Mouse (Mus musculus): ENCODE results near the gene Ikzf3.
A peak's percentile ranks its signal among the peaks of the same experiment; 100 is the strongest.

The Ikzf3 gene

DNA sequence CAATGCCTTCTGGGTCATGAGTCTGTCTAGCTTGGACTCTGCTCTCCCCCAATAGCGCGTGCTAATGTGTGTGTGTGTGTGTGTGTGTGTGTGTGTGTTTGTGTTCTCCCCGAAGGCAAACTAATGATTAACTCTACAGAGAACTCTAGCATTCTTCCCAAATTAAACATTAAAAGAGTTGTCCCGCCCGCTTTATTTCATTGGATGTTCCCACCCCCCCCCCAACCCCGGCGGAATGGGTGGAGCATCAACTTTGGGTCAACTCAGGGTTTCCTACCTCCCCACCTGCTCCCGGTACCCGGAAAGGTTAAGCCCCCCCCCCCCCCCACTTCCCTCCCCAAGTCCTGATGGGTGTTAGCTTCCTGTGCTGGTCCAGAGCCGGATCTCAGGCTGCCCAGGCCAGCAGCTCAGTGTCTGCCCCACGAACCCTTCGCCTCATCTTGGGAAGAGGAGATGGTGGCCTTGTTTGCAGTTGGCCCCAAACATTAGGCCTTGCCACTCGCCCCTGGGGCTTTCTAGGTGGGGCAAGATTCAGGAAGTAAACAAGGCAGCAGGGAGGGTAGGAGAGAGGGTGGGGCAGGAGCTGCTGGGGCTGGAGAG is 97.5 kb downstream of the Ikzf3 start:
- DNase-seq (ENCODE audit: extremely low read depth, low read depth), result peak; percentile 18

DNA sequence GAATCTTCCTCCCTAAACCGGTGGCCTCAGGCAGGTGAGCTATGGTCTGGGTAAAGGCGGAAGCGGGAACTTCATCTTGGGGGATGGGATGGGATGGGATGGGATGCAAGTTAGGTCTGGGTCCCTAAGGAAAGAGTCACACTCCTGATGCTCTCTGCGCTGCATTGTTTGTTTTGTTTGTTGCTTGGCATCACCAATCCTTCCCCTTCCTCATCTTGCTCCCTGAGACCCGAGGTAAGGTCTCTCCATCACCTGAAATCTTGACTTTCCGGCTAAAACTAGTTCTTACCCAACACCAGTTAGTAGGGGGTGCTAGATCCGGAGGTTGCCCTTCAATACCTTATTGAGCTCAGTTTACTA is 98.4 kb downstream of the Ikzf3 start:
- no peak for DNase-seq (ENCODE audit: extremely low read depth, low read depth)

DNA sequence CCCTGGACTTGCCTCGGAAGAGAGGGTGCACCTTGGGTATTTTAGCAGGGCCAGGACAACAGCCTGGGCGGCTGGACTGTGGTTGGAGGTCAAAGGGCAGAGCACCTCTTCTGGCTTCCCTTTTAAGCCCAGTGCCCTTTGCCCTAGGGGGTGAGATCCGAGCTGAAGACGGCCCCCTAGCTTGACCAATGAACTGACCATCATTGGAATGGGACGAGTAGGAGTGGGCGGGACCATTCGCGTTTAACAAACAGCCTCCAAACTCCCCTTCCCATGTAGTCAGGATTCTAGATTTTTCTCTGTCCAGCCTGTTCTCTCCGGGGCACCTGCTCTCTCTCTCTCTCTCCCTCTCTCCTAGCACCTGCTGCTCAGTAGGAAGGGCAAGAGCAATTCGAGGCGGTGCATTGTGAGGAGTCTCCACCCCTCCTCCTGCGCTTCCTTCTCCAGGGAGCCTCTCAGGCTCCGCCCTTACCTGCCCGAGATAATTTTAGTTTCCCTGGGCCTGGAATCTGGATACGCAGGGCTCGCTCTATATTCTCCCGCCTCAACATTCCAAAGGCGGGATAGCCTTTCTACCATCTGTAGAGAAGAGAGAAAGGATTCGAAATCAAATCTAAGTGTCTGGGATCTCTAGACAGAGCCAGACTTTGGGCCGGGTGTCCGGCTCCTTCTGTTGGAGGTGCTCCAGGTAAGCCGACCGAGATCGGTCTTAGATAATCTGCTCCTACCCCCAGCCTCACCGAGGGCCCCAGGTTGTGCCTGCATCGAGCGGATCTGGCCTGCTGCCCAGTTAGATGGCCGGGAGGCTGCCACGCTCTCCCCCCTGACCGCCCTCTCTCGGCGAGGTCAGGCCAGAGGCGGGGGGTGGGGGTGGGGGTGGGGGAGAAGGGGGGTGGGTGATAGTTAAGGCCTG is 99.0 kb downstream of the Ikzf3 start:
- no peak for DNase-seq (ENCODE audit: extremely low read depth, low read depth)

DNA sequence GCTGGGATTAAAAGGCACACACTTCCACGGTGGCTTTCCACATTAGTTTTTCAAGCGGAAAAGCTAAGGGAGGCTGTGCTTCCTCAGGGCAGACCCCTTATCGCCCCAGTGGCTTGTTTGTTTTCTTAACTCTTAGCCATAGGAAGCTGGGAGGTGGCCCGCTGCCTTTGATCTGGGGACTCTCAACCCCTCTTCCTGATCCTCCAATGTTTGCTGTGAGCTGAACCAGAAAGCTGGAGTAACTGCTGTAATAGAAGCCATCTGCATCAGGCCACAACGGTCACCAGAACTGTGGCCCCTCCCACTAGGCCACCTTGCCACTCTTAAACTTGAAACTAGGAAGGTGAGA is 99.6 kb downstream of the Ikzf3 start, which contains the start of gene Grb7:
TSS of gene Grb7 (plus strand) at position 182 of the 349 bp plus-strand sequence.
- no peak for DNase-seq (ENCODE audit: extremely low read depth, low read depth)

DNA sequence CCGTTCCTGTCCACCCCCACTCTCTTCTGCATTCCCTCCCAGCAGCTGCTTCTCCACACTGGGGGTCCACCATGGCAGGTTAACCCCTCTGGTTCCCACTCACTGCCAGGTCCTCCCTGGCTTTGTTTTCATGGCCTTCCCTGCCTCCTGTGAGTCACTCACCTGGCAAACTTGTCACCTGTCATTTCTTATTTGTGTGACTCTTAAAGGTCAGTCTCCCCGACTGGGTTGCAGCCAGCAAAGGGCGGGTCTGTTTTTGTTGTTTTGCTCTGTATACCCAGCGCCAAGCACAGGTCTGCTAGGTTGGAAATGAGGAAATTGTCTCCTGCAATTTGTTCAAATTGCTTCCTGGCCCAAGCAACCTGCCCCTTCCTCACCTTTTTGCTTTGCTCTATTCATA is 100.2 kb downstream of the Ikzf3 start:
- DNase-seq (ENCODE audit: extremely low read depth, low read depth), result no peak

DNA sequence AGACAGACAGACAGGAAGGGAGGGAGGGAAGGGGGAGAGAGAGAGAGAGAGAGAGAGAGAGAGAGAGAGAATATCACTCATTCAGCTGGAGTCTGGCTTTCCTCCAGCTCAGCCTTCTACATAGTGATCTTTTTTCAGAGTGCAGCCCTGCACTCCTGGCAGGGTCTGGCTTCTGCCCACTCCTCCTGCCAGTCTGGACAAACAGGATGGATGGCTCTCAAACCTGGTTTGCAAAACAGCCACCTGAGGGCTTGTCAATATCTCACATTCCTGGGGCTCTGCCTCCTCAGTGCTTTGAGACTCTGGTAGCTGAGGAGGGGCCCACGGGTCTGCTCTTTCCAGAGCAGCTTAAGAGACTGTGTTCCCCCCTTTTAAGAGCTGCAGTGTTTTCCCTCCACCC is 100.6 kb downstream of the Ikzf3 start:
- no peak for DNase-seq (ENCODE audit: extremely low read depth, low read depth)

DNA sequence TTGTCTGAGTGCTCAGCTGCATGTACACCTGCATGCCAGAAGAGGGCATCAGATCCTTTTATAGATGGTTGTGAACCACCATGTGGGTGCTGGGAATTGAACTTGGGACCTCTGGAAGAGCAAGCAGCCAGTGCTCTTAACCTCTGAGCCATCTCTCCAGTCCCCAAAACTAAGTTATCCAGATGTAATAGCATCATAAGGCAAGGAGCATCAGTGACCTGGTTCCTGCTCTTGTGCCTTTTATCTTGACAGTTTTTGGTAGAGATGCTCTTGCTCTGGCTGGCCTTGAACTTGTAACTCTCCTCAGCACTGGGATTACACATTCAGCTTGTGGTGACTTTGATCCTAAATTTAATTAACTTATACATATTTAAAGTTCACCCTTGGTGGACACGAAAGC is 102.1 kb downstream of the Ikzf3 start:
- no peak for DNase-seq (ENCODE audit: extremely low read depth, low read depth)

DNA sequence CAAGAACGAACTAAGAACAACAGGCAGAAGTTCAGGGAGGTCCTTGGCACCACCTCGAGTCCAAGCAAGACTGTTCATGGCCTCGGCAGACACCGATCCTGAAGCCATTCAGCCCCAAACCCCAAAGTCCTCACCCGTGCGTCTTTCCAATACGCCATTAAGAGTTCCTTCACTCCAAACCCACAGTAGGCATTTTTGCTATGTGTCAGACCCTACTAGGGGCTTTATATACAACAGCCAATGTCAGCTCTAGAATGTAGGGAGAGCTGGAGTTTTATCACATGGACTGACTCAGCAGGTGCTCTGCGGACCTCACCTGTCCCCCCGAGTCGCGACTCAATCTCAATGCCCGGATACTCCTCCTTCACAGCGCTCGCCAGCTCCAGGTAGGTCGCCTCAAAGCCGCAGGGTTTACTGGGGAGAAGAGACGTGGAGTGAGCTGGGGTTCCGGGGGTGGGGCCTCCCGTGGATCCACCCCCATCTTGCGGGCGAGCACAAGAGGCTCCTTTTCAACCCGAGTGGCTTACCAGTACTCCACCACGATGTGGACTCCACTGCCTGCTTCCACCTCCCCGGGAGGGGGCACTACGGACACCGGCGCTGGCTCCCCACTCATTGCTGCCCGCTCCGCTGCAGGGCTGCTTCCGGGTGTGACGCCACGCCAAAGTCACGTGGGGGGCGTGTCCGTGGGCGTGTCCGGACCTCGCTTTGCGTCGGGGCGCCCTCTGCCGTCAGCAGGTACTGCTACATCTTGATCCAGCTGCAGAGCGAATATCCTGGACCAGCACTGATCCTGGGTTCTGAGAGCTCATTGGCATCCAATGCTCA is 107.3 kb downstream of the Ikzf3 start, which contains the start of gene Mien1:
TSS of gene Mien1 (minus strand) at position 661 of the 828 bp plus-strand sequence.
- peak; percentile 50 for DNase-seq (ENCODE audit: extremely low read depth, low read depth)

DNA sequence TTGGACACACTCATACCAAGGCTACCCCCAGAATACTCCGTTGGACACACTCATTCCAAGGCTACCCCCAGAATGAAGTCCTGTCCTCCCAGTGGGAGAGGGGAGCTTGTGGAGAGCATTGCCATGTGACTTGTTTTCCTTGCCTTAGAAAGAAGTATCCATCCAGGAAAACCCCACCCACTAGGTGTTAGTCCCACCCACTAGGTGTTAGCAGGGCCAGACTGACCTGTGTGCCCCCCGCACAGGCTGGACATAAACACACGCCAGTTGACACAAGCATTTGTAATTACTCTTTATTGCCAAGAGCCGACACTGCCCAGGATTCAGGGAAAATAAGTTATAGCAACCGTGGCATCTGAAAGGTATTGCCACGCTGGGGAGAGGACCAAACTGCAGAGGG is 108.4 kb downstream of the Ikzf3 start:
- no peak for DNase-seq (ENCODE audit: extremely low read depth, low read depth)

DNA sequence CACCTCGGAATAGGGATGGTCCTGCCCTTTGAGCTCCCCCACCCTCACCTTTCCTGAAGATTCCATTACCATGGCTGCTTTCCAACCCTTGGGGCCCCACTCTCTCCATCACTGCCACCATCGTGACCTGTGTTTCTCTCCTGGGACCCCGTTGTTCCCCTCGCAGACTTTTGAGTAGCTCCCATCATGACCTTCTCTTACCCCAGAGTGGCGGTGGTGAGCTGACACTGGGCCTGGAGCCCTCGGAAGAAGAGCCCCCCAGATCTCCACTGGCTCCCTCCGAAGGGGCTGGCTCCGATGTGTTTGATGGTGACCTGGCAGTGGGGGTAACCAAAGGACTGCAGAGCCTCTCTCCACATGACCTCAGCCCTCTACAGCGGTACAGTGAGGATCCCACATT is 110.1 kb downstream of the Ikzf3 start:
- DNase-seq (ENCODE audit: extremely low read depth, low read depth), result no peak

DNA sequence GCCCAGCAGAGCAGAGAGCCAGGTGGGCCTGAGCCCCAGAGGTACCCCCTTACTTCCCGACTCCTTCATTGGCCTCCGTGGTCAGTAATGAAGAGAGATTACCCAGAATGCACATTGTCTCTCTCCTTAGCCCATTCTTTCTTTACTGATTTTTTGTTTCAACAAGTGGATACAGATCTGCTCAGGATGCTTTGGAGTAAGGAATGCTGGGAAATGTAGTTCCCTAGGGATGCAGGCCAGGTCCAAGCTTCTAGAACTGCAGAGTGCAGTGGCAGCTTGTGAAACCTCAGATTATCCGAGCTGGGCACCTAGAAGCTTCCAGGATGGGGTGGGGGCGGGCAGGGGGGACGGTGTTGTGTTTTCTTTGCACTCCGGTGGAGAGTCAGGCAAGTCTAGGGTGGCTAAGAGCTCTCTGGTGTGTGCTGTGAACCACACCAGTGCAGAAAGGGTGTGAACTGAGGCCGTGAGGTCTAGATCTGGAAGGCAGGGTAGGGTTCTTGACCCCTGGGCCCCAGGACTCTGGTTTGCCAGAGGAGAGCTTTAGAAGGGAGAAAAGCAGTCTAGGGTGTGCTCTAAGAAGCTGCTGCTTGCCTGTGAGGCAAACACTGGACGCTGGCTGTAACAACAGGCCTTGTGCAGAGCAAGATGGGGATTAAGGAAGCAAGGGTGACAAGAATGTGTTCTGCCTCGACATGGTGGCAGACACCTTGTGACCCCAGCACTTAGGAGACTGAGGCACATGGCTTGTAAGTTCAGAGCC is 113.9 kb downstream of the Ikzf3 start:
- no peak for DNase-seq (ENCODE audit: extremely low read depth, low read depth)

DNA sequence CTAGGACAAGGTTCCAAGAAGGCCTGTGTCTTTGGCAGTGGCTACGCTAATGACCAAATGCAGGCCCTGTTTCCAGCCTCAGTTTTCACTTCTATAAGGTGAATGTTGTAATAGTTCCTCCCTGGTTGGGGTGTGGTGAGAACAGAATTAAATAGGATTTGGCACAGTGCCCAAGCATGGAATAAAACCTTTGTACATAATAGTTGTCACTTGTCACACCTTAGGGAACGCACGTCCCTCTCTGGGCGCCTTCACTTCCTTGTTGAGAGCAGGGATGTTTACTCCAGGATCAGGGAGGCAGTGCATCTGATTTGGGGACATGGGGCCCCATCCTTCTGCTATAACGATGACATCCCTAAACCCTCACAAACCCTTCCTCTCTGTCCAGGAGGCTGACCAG is 117.4 kb downstream of the Ikzf3 start:
- DNase-seq (ENCODE audit: extremely low read depth, low read depth), result no peak

DNA sequence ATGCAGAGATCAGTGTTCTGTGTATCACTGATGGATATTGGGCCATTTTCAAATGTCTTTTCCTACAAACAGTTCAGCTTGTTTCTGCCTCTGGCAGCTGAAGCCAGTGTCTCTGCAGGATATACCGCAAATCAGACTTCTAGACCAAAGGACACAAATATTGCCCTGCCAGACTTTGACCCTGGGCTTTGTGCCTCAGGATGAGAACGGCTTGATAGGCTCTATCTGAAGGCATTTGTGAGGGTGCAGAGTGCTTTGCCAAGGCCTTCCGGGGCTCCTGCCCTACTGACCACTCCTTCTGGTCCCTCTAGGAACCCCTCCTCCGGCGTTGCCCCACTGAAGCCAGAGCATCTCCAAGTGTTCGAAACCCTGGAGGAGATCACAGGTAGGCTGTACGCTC is 119.2 kb downstream of the Ikzf3 start:
- DNase-seq (ENCODE audit: extremely low read depth, low read depth), result no peak

DNA sequence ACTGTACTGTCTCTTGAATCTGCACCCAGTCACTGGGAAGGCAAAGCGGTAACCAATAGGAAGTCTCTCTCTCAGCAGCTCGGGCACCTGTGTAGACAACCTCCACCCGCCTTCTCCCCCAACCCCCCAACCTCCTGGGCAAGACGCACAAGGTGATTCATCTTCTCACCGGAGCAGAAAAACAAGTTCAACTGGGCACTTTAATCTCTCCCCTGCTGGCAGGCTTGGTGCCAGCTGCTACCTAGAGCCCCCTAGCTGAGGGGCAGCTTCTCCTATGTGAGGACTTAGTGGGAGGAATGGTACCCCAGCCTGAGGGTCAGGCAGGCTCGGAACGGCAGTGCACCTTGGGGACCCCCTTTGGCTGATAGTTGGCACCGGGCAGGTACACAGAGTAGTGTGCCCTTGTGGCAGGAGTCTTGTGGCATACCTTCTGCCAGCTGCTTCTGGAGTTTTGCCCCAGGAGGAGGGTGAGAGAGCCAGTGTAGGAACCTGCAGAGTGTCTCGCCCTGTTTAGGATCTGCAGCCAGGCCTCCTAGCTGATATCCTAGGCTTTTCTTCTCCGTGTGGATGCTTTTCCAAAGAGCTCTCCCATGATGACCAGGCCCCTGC is 126.8 kb downstream of the Ikzf3 start:
- no peak for DNase-seq (ENCODE audit: extremely low read depth, low read depth)

DNA sequence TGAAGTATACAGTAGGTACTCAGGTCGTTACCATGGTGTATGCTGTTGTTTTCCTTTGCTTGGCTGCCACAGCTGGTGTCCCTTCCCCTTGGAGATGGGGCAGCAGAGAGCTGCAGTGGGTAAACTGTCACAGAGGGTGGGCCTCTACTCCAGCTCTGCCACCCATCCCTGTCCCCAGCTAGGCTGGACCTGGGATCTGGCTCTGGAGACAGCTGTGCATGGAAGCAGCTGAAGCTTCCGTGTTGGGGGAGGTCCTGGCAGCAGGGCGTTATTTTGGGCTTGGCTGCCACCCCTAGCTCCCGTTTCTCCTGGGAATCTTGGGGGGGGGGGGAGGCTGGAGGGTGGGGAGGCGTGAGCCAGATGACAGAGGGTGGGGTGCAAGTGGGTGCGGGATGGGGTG is 127.6 kb downstream of the Ikzf3 start:
- DNase-seq (ENCODE audit: extremely low read depth, low read depth), result no peak

DNA sequence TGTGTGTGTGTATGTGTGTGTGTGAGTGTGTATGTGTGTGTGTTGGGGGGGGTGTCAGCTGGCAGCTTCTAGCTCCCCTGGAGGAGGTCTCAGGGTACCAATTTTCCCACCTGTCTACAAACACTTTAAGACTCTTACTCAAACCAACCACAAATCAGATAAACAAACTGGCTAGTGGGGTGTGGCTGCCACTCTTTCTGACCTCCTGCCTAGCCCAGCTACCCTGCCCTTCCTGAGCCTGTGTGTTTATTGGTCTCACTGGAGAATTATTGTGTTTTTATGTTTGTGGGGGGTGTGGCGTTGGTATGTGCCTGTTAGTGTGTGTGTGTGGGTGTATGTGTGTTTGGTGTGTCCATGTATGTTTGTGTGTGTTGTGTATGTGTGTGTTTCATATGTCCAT is 128.8 kb downstream of the Ikzf3 start:
- DNase-seq (ENCODE audit: extremely low read depth, low read depth), result no peak
